Mouse (Mus musculus): Measurements from ENCODE around the gene Lrpprc. TPM values are rescaled to one million over a fixed set of nuclear protein-coding genes. Genes with fewer than 3 reads are reported as not detected.

Gene Lrpprc
- polyA plus RNA-seq, 1 experiment from 2014 or later, result 51.4 TPM

GRCm38 (mm10) chr17:84744256-84744655 is 46.3 kb downstream of the Lrpprc start:
- no peak overlapping the region for H3K4me3 ChIP-seq (ENCODE audit: low read depth, low read length)
- no peak overlapping the region for H3K27ac ChIP-seq (ENCODE audit: low read length)
- H3K9ac ChIP-seq (replicated peaks; ENCODE audit: low read depth, low read length), result no peak overlapping the region
- no peak for ATAC-seq (ENCODE audit: insufficient number of reproducible peaks, insufficient read depth, low FRiP score, low read depth)
- H3K36me3 ChIP-seq (ENCODE audit: control insufficient read depth, insufficient read depth, low read length), result no peaks in the 10 kb centered on the region
- 81% methylated on average over 4 of the region's 4 CpGs for WGBS
- H3K4me1 ChIP-seq (ENCODE audit: control insufficient read depth, insufficient read depth, low read length), result no peaks in the 10 kb centered on the region
- H3K9me3 ChIP-seq (ENCODE audit: control insufficient read depth, low read depth, low read length), result no peaks in the 10 kb centered on the region
- no peak overlapping the region for H3K4me2 ChIP-seq (replicated peaks; ENCODE audit: low read depth, low read length)
- H3K27me3 ChIP-seq (ENCODE audit: control insufficient read depth, insufficient read depth, low read length), result no peaks in the 10 kb centered on the region

GRCm38 (mm10) chr17:84738073-84738797 is 52.4 kb downstream of the Lrpprc start:
- ATAC-seq (ENCODE audit: insufficient number of reproducible peaks, insufficient read depth, low FRiP score, low read depth), result no peak
- WGBS, result 85% methylated on average over 9 of the region's 9 CpGs
- Histone ChIP-seq H3K9ac (replicated peaks; ENCODE audit: low read depth, low read length) (no peak overlapping the region), H3K27me3 (ENCODE audit: control insufficient read depth, insufficient read depth, low read length) (no peaks in the 10 kb centered on the region), H3K27ac (ENCODE audit: low read length) (no peak overlapping the region), H3K9me3 (ENCODE audit: control insufficient read depth, low read depth, low read length) (no peaks in the 10 kb centered on the region), H3K4me3 (ENCODE audit: low read depth, low read length) (no peak overlapping the region), H3K36me3 (ENCODE audit: control insufficient read depth, insufficient read depth, low read length) (no peaks in the 10 kb centered on the region), H3K4me1 (ENCODE audit: control insufficient read depth, insufficient read depth, low read length) (0 out of 2 replicates have a peak, but pooled peaks cover 2% of the 10 kb centered on the region), H3K4me2 (replicated peaks; ENCODE audit: low read depth, low read length) (no peak overlapping the region)

DNA sequence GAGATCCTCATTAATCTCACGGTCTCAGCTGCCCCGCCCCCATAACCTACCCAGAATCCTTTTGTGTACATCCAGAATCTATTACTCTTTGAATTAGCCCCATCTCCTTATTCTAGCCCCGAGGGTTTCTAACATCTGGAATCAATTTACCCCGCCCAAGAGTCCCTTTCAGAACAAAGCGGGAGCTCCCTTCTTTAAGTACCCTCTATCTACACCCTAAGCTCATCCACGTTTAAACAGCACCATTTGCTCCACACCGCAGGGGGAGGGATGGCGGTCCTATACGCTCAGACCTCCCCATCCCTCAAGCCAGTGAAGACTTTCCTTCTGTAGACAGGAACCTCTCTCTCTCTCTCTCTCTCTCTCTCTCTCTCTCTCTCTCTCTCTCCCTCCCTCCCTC is 53.9 kb downstream of the Lrpprc start:
- no peaks in the 10 kb centered on the region for H3K9me3 ChIP-seq (ENCODE audit: control insufficient read depth, low read depth, low read length)
- WGBS, result 55% methylated on average over 9 of the region's 9 CpGs

DNA sequence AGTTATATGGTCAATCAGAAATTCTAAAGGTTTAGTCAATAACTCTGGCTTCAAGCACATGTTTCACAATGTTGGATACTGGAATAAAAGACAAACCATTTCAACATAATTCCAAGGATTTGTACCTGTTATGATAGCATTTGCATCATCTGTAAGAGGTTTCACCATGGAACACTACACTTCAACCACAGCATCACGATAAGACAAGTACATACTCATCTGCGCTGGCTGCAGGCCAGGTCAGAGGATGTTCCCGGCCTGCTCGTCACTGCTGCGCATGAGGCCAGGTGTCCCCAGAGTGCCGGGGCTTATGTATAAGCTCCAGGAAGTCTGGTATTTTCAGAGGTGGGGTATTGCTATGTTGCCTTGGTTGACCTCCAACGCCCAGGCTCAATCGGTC is 58.0 kb downstream of the Lrpprc start:
- ATAC-seq (ENCODE audit: insufficient number of reproducible peaks, insufficient read depth, low FRiP score, low read depth), result no peak
- H3K4me3 ChIP-seq (ENCODE audit: low read depth, low read length), result no peak overlapping the region
- H3K4me1 ChIP-seq (ENCODE audit: control insufficient read depth, insufficient read depth, low read length), result 0 out of 2 replicates have a peak, but pooled peaks cover 2% of the 10 kb centered on the region
- no peak overlapping the region for H3K27ac ChIP-seq (ENCODE audit: low read length)
- H3K9ac ChIP-seq (replicated peaks; ENCODE audit: low read depth, low read length), result no peak overlapping the region
- WGBS, result 85% methylated on average over 8 of the region's 8 CpGs
- no peaks in the 10 kb centered on the region for H3K27me3 ChIP-seq (ENCODE audit: control insufficient read depth, insufficient read depth, low read length)
- no peak overlapping the region for H3K4me2 ChIP-seq (replicated peaks; ENCODE audit: low read depth, low read length)
- H3K36me3 ChIP-seq (ENCODE audit: control insufficient read depth, insufficient read depth, low read length), result peaks cover 8% of the 10 kb centered on the region; the same call in 1 of the 2 replicates
- H3K9me3 ChIP-seq (ENCODE audit: control insufficient read depth, low read depth, low read length), result no peaks in the 10 kb centered on the region

More for the DNA sequence above, 53.9 kb downstream of the Lrpprc start:
- no peak for ATAC-seq (ENCODE audit: insufficient number of reproducible peaks, insufficient read depth, low FRiP score, low read depth)
- H3K27me3 ChIP-seq (ENCODE audit: control insufficient read depth, insufficient read depth, low read length), result no peaks in the 10 kb centered on the region
- H3K4me2 ChIP-seq (replicated peaks; ENCODE audit: low read depth, low read length), result no peak overlapping the region
- no peak overlapping the region for H3K27ac ChIP-seq (ENCODE audit: low read length)
- H3K36me3 ChIP-seq (ENCODE audit: control insufficient read depth, insufficient read depth, low read length), result no peaks in the 10 kb centered on the region
- H3K4me3 ChIP-seq (ENCODE audit: low read depth, low read length), result no peak overlapping the region
- no peak overlapping the region for H3K9ac ChIP-seq (replicated peaks; ENCODE audit: low read depth, low read length)
- H3K4me1 ChIP-seq (ENCODE audit: control insufficient read depth, insufficient read depth, low read length), result 0 out of 2 replicates have a peak, but pooled peaks cover 2% of the 10 kb centered on the region

- Histone ChIP-seq H3K4me3 (ENCODE audit: low read depth, low read length) (no peak overlapping the region), H3K36me3 (ENCODE audit: control insufficient read depth, insufficient read depth, low read length) (peaks cover 8% of the 10 kb centered on the region; the same call in 1 of the 2 replicates), H3K4me1 (ENCODE audit: control insufficient read depth, insufficient read depth, low read length) (no peaks in the 10 kb centered on the region), H3K4me2 (replicated peaks; ENCODE audit: low read depth, low read length) (no peak overlapping the region), H3K27ac (ENCODE audit: low read length) (no peak overlapping the region), H3K9ac (replicated peaks; ENCODE audit: low read depth, low read length) (no peak overlapping the region), H3K27me3 (ENCODE audit: control insufficient read depth, insufficient read depth, low read length) (no peaks in the 10 kb centered on the region), H3K9me3 (ENCODE audit: control insufficient read depth, low read depth, low read length) (no peaks in the 10 kb centered on the region)
- ATAC-seq (ENCODE audit: insufficient number of reproducible peaks, insufficient read depth, low FRiP score, low read depth), result no peak
- WGBS, result 83% methylated on average over 12 of the region's 12 CpGs
Observed at GRCm38 (mm10) chr17:84731361-84731760, 59.2 kb downstream of the Lrpprc start.

DNA sequence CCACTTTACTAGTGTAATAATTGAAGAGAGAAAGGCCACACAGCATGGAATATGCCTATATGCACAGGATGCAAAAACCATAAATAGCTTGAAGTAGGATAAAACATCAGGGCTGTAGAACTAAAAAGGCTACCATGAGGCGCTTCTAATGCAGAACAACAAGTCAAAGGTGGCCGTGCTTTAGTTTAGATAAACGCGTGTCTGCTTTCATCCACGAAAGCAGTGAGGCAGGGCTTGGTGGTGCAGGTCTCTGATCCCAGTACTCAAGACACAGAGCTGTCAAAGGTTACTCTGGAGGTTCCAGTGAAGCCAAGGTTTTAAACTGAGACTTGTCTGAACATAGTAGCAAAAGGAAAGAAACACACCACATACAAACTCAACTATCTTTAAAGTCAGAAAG is 61.4 kb downstream of the Lrpprc start:
- Histone ChIP-seq H3K4me3 (ENCODE audit: low read depth, low read length) (no peak overlapping the region), H3K9me3 (ENCODE audit: control insufficient read depth, low read depth, low read length) (no peaks in the 10 kb centered on the region), H3K4me1 (ENCODE audit: control insufficient read depth, insufficient read depth, low read length) (no peaks in the 10 kb centered on the region), H3K9ac (replicated peaks; ENCODE audit: low read depth, low read length) (no peak overlapping the region), H3K27me3 (ENCODE audit: control insufficient read depth, insufficient read depth, low read length) (no peaks in the 10 kb centered on the region), H3K4me2 (replicated peaks; ENCODE audit: low read depth, low read length) (no peak overlapping the region), H3K36me3 (ENCODE audit: control insufficient read depth, insufficient read depth, low read length) (peaks cover 14% of the 10 kb centered on the region; the same call in 1 of the 2 replicates), H3K27ac (ENCODE audit: low read length) (no peak overlapping the region)
- WGBS, result 92% methylated on average over 5 of the region's 5 CpGs
- no peak for ATAC-seq (ENCODE audit: insufficient number of reproducible peaks, insufficient read depth, low FRiP score, low read depth)

GRCm38 (mm10) chr17:84728201-84728911 is 62.2 kb downstream of the Lrpprc start:
- peak; percentile 58; the same call in 1 of the 2 replicates for ATAC-seq (ENCODE audit: insufficient number of reproducible peaks, insufficient read depth, low FRiP score, low read depth)
- Histone ChIP-seq H3K36me3 (ENCODE audit: control insufficient read depth, insufficient read depth, low read length) (peaks cover 14% of the 10 kb centered on the region; the same call in 1 of the 2 replicates), H3K4me2 (replicated peaks; ENCODE audit: low read depth, low read length) (no peak overlapping the region), H3K4me1 (ENCODE audit: control insufficient read depth, insufficient read depth, low read length) (no peaks in the 10 kb centered on the region), H3K27me3 (ENCODE audit: control insufficient read depth, insufficient read depth, low read length) (no peaks in the 10 kb centered on the region), H3K27ac (ENCODE audit: low read length) (no peak overlapping the region), H3K9me3 (ENCODE audit: control insufficient read depth, low read depth, low read length) (no peaks in the 10 kb centered on the region), H3K9ac (replicated peaks; ENCODE audit: low read depth, low read length) (no peak overlapping the region), H3K4me3 (ENCODE audit: low read depth, low read length) (no peak overlapping the region)
- WGBS, result 65% methylated on average over 1 of the region's 1 CpGs

DNA sequence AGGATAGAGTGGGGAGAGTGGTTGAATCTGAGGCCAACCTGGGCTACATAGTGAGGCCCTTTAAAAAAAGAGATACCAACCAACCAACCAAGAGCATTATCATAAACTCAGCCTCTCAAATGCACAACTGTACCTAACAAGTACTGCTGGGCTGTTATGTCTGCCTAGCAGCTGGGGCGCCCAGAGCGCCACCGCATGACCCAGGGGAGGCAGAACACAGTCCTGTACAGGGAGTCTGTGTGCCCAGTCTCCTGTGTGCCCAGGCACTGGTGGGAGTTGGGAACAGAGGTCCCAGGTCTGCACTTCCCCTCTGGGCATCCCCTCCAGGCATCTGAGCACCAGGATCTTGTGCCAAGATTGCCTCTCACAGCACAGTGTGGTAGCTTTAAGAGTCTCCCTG is 65.4 kb downstream of the Lrpprc start:
- no peaks in the 10 kb centered on the region for H3K9me3 ChIP-seq (ENCODE audit: control insufficient read depth, low read depth, low read length)
- no peak overlapping the region for H3K4me2 ChIP-seq (replicated peaks; ENCODE audit: low read depth, low read length)
- H3K4me3 ChIP-seq (ENCODE audit: low read depth, low read length), result no peak overlapping the region
- WGBS, result 100% methylated on average over 3 of the region's 3 CpGs
- no peak overlapping the region for H3K9ac ChIP-seq (replicated peaks; ENCODE audit: low read depth, low read length)
- no peak for ATAC-seq (ENCODE audit: insufficient number of reproducible peaks, insufficient read depth, low FRiP score, low read depth)
- peaks cover 18% of the 10 kb centered on the region; the same call in 1 of the 2 replicates for H3K36me3 ChIP-seq (ENCODE audit: control insufficient read depth, insufficient read depth, low read length)
- no peaks in the 10 kb centered on the region for H3K4me1 ChIP-seq (ENCODE audit: control insufficient read depth, insufficient read depth, low read length)
- no peak overlapping the region for H3K27ac ChIP-seq (ENCODE audit: low read length)
- H3K27me3 ChIP-seq (ENCODE audit: control insufficient read depth, insufficient read depth, low read length), result no peaks in the 10 kb centered on the region
